Mouse (Mus musculus) kidney, postnatal 0 days (tissue): ENCODE results near the gene Npb. TPM values are rescaled to one million over a fixed set of nuclear protein-coding genes. Genes with fewer than 3 reads are reported as not detected.

Experiments used
- ATAC-seq: fragments of 200-750 bp; cut with Nextera tagmentation; replicated peaks from 2 replicates; pipeline ENCODE4 v1.8.0; 2017; ENCODE audit warnings: low read depth, moderate number of reproducible peaks, moderate TSS enrichment, moderate library complexity; ENCODE audit not compliant: low FRiP score
- DNase-seq: peaks from one replicate; pipeline ENCODE4 v3.0.0-alpha.2; 2016; ENCODE audit warnings: low spot score
- H3K27ac ChIP-seq: fragments of 300-500 bp; sonication (generic); 2 replicates; pipeline ENCODE4 v1.5.1; 2014; ENCODE audit warnings: mild to moderate bottlenecking
- H3K27me3 ChIP-seq: fragments of 300-500 bp; sonication (generic); 2 replicates; pipeline ENCODE4 v1.6.1; 2014; ENCODE audit warnings: low read length, mixed read lengths; ENCODE audit not compliant: insufficient read depth
- H3K36me3 ChIP-seq: fragments of 300-500 bp; sonication (generic); 2 replicates; pipeline ENCODE4 v1.6.1; 2014; ENCODE audit warnings: low read length, mixed read lengths; ENCODE audit not compliant: insufficient read depth
- H3K4me1 ChIP-seq: fragments of 300-500 bp; sonication (generic); replicated peaks from 2 replicates; pipeline ENCODE4 v1.6.1; 2014; ENCODE audit warnings: antibody characterized with exemption, low read length, mixed read lengths; ENCODE audit not compliant: insufficient read depth
- H3K4me2 ChIP-seq: fragments of 300-500 bp; sonication (generic); 2 replicates; pipeline ENCODE4 v1.6.1; 2014; ENCODE audit warnings: mild to moderate bottlenecking, low read length, moderate library complexity, mixed read lengths
- H3K4me3 ChIP-seq: fragments of 300-500 bp; sonication (generic); replicated peaks from 2 replicates; pipeline ENCODE4 v1.5.1; 2014; ENCODE audit warnings: low read depth, low read length
- H3K9ac ChIP-seq: fragments of 300-500 bp; sonication (generic); 2 replicates; pipeline ENCODE4 v1.6.1; 2014; ENCODE audit warnings: low read depth, low read length
- H3K9me3 ChIP-seq: fragments of 300-500 bp; sonication (generic); replicated peaks from 2 replicates; pipeline ENCODE4 v1.6.1; 2016; ENCODE audit warnings: low read length, inconsistent platforms, mixed read lengths
- CTCF ChIP-seq: IDR thresholded peaks from 2 replicates; pipeline ENCODE4 v1.5.1; 2016; ENCODE audit warnings: antibody characterized with exemption, low read depth, mild to moderate bottlenecking, moderate library complexity
- WGBS: fragments of 180-500 bp; shearing (Covaris S2); extraction: QIAGEN DNeasy Blood & Tissue Kit; methylation state at CpG from one replicate; pipeline ENCODE4 v1.1.7; 2014; 5-methylcytosine and 5-hydroxymethylcytosine counted together
- polyA plus RNA-seq: library from polyadenylated mRNA; unstranded; fragments of >200 nt; fragmentation: Nextera tagmentation; extraction: Ambion mirVana; gene quantifications from 2 replicates; pipeline ENCODE4 v1.2.1, GENCODE M21; 2015

The Npb gene
- polyA plus RNA-seq, 1 experiment from 2014 or later = 51.4 TPM

DNA sequence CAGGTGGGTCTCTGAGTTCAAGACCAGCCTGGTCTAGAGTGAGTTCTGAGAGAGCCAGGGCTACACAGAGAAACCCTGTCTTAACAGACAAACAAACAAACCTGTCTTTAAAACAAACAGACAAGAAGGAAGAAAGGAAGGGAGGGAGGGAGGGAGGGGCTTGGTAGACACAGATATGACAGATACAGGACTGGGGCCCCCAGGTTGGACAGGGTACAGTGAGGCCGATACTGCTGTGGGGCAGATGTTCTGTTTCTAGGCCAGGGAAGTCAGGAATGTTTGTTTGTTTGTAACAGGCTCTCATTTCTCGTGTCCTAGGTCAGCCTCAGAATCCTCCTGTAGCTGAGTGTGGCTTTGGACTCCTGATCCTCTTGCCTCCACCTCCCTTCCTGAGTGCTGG, 4.7 kb upstream of the Npb start:
- no peak for TF ChIP-seq CTCF
- H3K4me3 ChIP-seq = no peak overlapping the region
- DNase-seq = no peak
- H3K9me3 ChIP-seq = no peaks in the 10 kb centered on the region
- H3K27me3 ChIP-seq = no peaks in the 10 kb centered on the region
- no peak overlapping the region for H3K27ac ChIP-seq
- H3K36me3 ChIP-seq = peaks cover 38% of the 10 kb centered on the region
- peaks cover 6% of the 10 kb centered on the region; the same call in 1 of the 2 replicates for H3K4me1 ChIP-seq
- WGBS = 78% methylated on average over 2 of the region's 2 CpGs
- H3K9ac ChIP-seq = no peak overlapping the region
- H3K4me2 ChIP-seq = no peak overlapping the region
- no peak for ATAC-seq

DNA sequence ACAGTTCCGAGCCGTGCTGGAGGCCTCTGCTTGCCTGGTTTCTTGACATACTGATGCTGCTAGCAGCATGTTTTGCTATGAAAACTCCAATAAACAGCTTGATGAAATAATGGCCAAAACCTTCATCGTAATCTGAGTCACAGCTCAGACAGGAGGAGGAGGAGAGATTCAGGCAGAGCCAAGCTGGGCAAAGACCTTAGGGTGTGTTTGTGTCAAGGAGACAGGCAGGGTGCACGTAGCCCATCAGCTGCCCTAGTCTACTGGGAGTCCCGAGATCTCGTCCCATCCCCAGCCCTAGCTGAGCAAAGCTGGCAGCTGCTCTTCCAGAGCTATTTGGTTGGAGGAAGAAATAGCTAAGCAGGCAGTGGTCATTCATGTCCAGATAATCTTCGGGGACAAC, 2.6 kb upstream of the Npb start:
- 90% methylated on average over 7 of the region's 7 CpGs for WGBS

DNA sequence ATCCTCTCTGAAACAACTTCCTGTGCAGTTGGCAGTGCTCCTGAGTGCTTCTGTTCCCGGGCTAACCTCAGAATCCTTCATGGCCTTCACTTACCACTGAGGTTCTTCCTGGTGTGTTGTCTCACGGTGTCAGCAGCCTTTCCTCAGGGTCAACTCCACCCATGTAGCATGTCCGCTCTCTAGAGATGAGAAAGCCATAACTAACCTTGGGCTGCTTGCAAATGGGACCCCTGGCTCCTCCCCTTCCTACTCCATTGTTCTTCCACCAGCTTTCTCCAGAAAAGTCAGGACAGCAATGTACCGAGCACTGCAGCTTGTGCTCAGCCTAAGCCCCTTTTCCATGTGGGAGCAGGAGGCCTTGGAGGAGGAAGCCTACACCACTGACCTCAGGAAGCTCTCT, 1.5 kb upstream of the Npb start:
- DNase-seq = no peak
- peaks cover 6% of the 10 kb centered on the region for H3K4me1 ChIP-seq
- WGBS = 67% methylated on average over 4 of the region's 4 CpGs
- H3K36me3 ChIP-seq = peaks cover 48% of the 10 kb centered on the region
- no peak for ATAC-seq
- no peak overlapping the region for H3K4me2 ChIP-seq
- TF ChIP-seq CTCF = no peak
- H3K9ac ChIP-seq = no peak overlapping the region
- H3K9me3 ChIP-seq = no peaks in the 10 kb centered on the region
- H3K27ac ChIP-seq = no peak overlapping the region
- H3K27me3 ChIP-seq = no peaks in the 10 kb centered on the region
- H3K4me3 ChIP-seq = no peak overlapping the region

More for the DNA sequence above, 2.6 kb upstream of the Npb start:
- H3K27me3 ChIP-seq = no peaks in the 10 kb centered on the region
- peaks cover 42% of the 10 kb centered on the region for H3K36me3 ChIP-seq
- DNase-seq (no peak), ATAC-seq (no peak)
- H3K4me3 ChIP-seq = no peak overlapping the region
- no peak overlapping the region for H3K27ac ChIP-seq
- no peaks in the 10 kb centered on the region for H3K9me3 ChIP-seq
- H3K4me2 ChIP-seq = no peak overlapping the region
- no peak overlapping the region for H3K9ac ChIP-seq
- H3K4me1 ChIP-seq = peaks cover 6% of the 10 kb centered on the region
- no peak for TF ChIP-seq CTCF

DNA sequence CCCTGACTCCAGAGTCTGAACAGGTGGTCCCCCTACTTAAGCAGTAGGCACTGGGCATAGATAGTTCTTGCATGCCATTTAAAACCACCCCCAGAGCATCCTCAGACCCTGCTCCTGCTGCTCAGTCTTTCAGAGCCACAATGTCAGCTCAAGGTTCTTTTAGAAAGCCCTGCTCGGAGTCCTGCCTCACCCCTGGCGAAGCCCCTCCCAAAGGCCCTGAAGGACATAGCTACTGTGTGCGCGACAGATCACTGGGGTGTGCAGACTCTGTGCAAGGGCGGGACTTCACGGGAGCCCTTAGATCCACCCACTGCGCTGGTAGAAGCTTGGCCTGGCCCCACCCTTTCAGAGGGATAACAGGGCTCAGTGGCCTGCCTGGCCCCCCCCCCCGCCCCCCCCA, 973 bp downstream of the Npb start:
- H3K27ac ChIP-seq = peak overlapping the region; percentile 31; the same call in 1 of the 2 replicates
- H3K9me3 ChIP-seq = no peaks in the 10 kb centered on the region
- H3K36me3 ChIP-seq = peaks cover 36% of the 10 kb centered on the region
- DNase-seq = peak; percentile 33
- ATAC-seq = peak; percentile 41; the same call in 1 of the 2 replicates
- H3K9ac ChIP-seq = no peak overlapping the region
- WGBS = 30% methylated on average over 8 of the region's 8 CpGs
- H3K4me2 ChIP-seq = peak overlapping the region; percentile 49
- H3K27me3 ChIP-seq = no peaks in the 10 kb centered on the region
- TF ChIP-seq CTCF = no peak
- H3K4me3 ChIP-seq = 0 out of 2 replicates have a peak overlapping the region, but pooled peaks have one; percentile 8
- H3K4me1 ChIP-seq = peaks cover 6% of the 10 kb centered on the region

DNA sequence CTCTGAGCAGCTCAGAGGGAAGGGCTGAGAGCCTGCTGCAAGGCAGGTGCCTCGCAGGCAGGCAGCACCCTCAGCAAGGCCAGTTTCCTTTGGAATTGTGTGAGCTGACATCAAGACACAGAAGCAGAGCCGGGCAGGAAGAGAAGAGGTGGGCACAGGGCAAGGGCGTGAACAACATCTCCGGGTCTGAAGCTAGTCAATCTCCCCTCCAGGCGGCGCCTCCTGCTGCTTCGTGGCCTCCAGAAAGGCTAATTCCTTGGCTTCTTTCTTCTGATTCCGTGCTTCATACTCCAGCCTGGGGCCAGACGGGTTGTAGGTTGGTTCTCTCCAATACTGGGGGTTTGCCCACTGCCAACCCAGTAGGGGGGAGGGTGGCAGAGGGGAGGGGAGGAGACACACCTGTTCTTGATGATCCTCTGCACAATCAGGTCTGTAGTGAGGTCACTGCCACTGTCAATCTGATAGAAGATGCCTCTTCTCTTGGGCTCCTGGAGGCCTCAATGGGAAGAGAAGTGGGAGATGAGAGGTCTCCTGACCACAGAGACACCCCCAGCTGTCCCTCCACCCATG, 2.3 kb downstream of the Npb start:
- no peak for DNase-seq
- Histone ChIP-seq H3K36me3 (peaks cover 30% of the 10 kb centered on the region), H3K9me3 (no peaks in the 10 kb centered on the region), H3K27ac (no peak overlapping the region), H3K4me2 (no peak overlapping the region), H3K4me1 (peaks cover 6% of the 10 kb centered on the region), H3K4me3 (no peak overlapping the region), H3K9ac (no peak overlapping the region), H3K27me3 (no peaks in the 10 kb centered on the region)
- no peak for ATAC-seq
- no peak for TF ChIP-seq CTCF
- WGBS = 82% methylated on average over 9 of the region's 9 CpGs

DNA sequence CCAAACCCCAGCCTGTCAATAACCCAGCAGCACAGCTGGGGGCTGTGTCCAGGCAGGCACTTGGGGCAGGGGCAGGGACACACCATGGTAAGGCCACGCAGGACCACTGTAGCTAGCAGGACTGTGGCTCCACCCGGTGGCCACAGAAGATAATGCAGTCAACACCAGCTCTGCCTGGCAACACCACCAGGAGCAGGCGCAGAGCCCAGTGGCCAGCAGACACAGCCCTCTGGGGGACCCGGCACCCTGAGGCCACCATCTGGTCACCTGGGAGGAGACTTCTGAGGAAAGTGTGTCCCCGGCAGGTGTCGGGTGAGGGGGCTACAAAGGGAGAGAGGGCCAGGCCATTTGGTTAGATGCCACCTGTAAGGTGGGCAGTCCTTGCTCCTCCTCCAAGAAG, 4.5 kb downstream of the Npb start:
- H3K9me3 ChIP-seq = no peaks in the 10 kb centered on the region
- no peak overlapping the region for H3K27ac ChIP-seq
- peak; percentile 88 for TF ChIP-seq CTCF
- DNase-seq = peak; percentile 81
- peaks cover 12% of the 10 kb centered on the region for H3K4me1 ChIP-seq
- peak; percentile 18 for ATAC-seq
- WGBS = 43% methylated on average over 6 of the region's 6 CpGs
- peaks cover 26% of the 10 kb centered on the region for H3K36me3 ChIP-seq
- no peak overlapping the region for H3K9ac ChIP-seq
- H3K27me3 ChIP-seq = no peaks in the 10 kb centered on the region
- H3K4me3 ChIP-seq = no peak overlapping the region
- no peak overlapping the region for H3K4me2 ChIP-seq
